Mouse (Mus musculus) heart, embryonic 10.5 days (tissue): ENCODE measurements around the gene Rad17. TPM values are rescaled to one million over a fixed set of nuclear protein-coding genes. Genes with fewer than 3 reads are reported as not detected.
A peak's percentile ranks its signal among the peaks of the same experiment; 100 is the strongest.

Experiments used
- DNase-seq: peaks from one replicate; pipeline ENCODE4 v3.0.0-alpha.2; 2017; ENCODE audit warnings: low spot score
- H3K27ac ChIP-seq: fragments of 300-500 bp; sonication (generic); 2 replicates; pipeline ENCODE4 v1.5.1; 2016; ENCODE audit warnings: mild to moderate bottlenecking
- H3K27me3 ChIP-seq: fragments of 300-500 bp; sonication (generic); 2 replicates; pipeline ENCODE4 v1.6.1; 2016; ENCODE audit warnings: mild to moderate bottlenecking; ENCODE audit not compliant: poor library complexity, insufficient read depth, severe bottlenecking
- H3K36me3 ChIP-seq: fragments of 300-500 bp; sonication (generic); 2 replicates; pipeline ENCODE4 v1.6.1; 2016; ENCODE audit warnings: mild to moderate bottlenecking, moderate library complexity
- H3K4me1 ChIP-seq: fragments of 300-500 bp; sonication (generic); 2 replicates; pipeline ENCODE4 v1.6.1; 2016; ENCODE audit warnings: mild to moderate bottlenecking
- H3K4me3 ChIP-seq: fragments of 300-500 bp; sonication (generic); 2 replicates; pipeline ENCODE4 v1.5.1; 2016; ENCODE audit warnings: mild to moderate bottlenecking, moderate library complexity
- H3K9me3 ChIP-seq: fragments of 300-500 bp; sonication (generic); 2 replicates; pipeline ENCODE4 v1.6.1; 2016; ENCODE audit warnings: mild to moderate bottlenecking, moderate library complexity
- WGBS: fragments of 180-500 bp; shearing (Covaris S2); methylation state at CpG from one replicate; pipeline ENCODE4 v1.1.7; 2016; 5-methylcytosine and 5-hydroxymethylcytosine counted together
- polyA plus RNA-seq: library from polyadenylated mRNA; unstranded; fragments of >200 nt; fragmentation: Nextera tagmentation; extraction: Ambion mirVana; gene quantifications from 2 replicates; pipeline ENCODE4 v1.2.1, GENCODE M21; 2016

Rad17 gene
- polyA plus RNA-seq, 1 experiment from 2014 or later: 25.6 TPM

GRCm38 (mm10) chr13:100603738-100604095 is 47.1 kb downstream of the Rad17 start:
- Histone ChIP-seq H3K9me3 (0 out of 2 replicates have a peak, but pooled peaks cover 2% of the 10 kb centered on the region), H3K4me3 (no peak overlapping the region), H3K27me3 (no peaks in the 10 kb centered on the region), H3K36me3 (0 out of 2 replicates have a peak, but pooled peaks cover 2% of the 10 kb centered on the region), H3K27ac (no peak overlapping the region), H3K4me1 (no peaks in the 10 kb centered on the region)
- WGBS: 86% methylated on average over 11 of the region's 11 CpGs
- DNase-seq: peak; percentile 71

GRCm38 (mm10) chr13:100603031-100603737 is 47.7 kb downstream of the Rad17 start:
- Histone ChIP-seq H3K36me3 (0 out of 2 replicates have a peak, but pooled peaks cover 2% of the 10 kb centered on the region), H3K4me1 (no peaks in the 10 kb centered on the region), H3K9me3 (0 out of 2 replicates have a peak, but pooled peaks cover 2% of the 10 kb centered on the region), H3K4me3 (no peak overlapping the region), H3K27me3 (no peaks in the 10 kb centered on the region), H3K27ac (no peak overlapping the region)
- peak; percentile 70 for DNase-seq
- 86% methylated on average over 10 of the region's 10 CpGs for WGBS

- Histone ChIP-seq H3K4me1 (no peaks in the 10 kb centered on the region), H3K27ac (no peak overlapping the region), H3K9me3 (no peaks in the 10 kb centered on the region), H3K27me3 (no peaks in the 10 kb centered on the region), H3K4me3 (no peak overlapping the region), H3K36me3 (no peaks in the 10 kb centered on the region)
- DNase-seq: peak; percentile 72
- WGBS: 78% methylated on average over 5 of the region's 5 CpGs
Observed at GRCm38 (mm10) chr13:100602239-100602902, 48.5 kb downstream of the Rad17 start.

- Histone ChIP-seq H3K27me3 (no peaks in the 10 kb centered on the region), H3K36me3 (no peaks in the 10 kb centered on the region), H3K27ac (no peak overlapping the region; the same call in 1 of the 2 replicates), H3K4me3 (peak overlapping the region; percentile 31; the same call in 1 of the 2 replicates), H3K4me1 (no peaks in the 10 kb centered on the region), H3K9me3 (no peaks in the 10 kb centered on the region)
- WGBS: 33% methylated on average over 8 of the region's 8 CpGs
- peak; percentile 72 for DNase-seq
Observed at GRCm38 (mm10) chr13:100601034-100601433, 49.8 kb downstream of the Rad17 start.

GRCm38 (mm10) chr13:100600317-100600716 is 50.5 kb downstream of the Rad17 start:
- WGBS: 64% methylated on average over 12 of the region's 12 CpGs
- H3K27me3 ChIP-seq: no peaks in the 10 kb centered on the region
- peak overlapping the region; percentile 31; the same call in 1 of the 2 replicates for H3K4me3 ChIP-seq
- H3K27ac ChIP-seq: no peak overlapping the region
- H3K36me3 ChIP-seq: no peaks in the 10 kb centered on the region
- peak; percentile 50 for DNase-seq
- no peaks in the 10 kb centered on the region for H3K4me1 ChIP-seq
- H3K9me3 ChIP-seq: no peaks in the 10 kb centered on the region

- no peak for DNase-seq
- H3K9me3 ChIP-seq: no peaks in the 10 kb centered on the region
- no peaks in the 10 kb centered on the region for H3K36me3 ChIP-seq
- H3K27ac ChIP-seq: no peak overlapping the region
- WGBS: 80% methylated on average over 9 of the region's 9 CpGs
- no peaks in the 10 kb centered on the region for H3K4me1 ChIP-seq
- H3K4me3 ChIP-seq: no peak overlapping the region
- H3K27me3 ChIP-seq: no peaks in the 10 kb centered on the region
Observed at GRCm38 (mm10) chr13:100597284-100597683, 53.6 kb downstream of the Rad17 start.

GRCm38 (mm10) chr13:100595552-100595885 is 55.3 kb downstream of the Rad17 start:
- no peak for DNase-seq
- H3K36me3 ChIP-seq: no peaks in the 10 kb centered on the region
- no peak overlapping the region for H3K4me3 ChIP-seq
- 83% methylated on average over 3 of the region's 3 CpGs for WGBS
- no peak overlapping the region for H3K27ac ChIP-seq
- H3K9me3 ChIP-seq: no peaks in the 10 kb centered on the region
- no peaks in the 10 kb centered on the region for H3K4me1 ChIP-seq
- no peaks in the 10 kb centered on the region for H3K27me3 ChIP-seq

GRCm38 (mm10) chr13:100594838-100595551 is 55.9 kb downstream of the Rad17 start:
- H3K36me3 ChIP-seq: no peaks in the 10 kb centered on the region
- H3K9me3 ChIP-seq: no peaks in the 10 kb centered on the region
- H3K4me3 ChIP-seq: no peak overlapping the region
- 74% methylated on average over 5 of the region's 5 CpGs for WGBS
- H3K4me1 ChIP-seq: no peaks in the 10 kb centered on the region
- no peaks in the 10 kb centered on the region for H3K27me3 ChIP-seq
- H3K27ac ChIP-seq: no peak overlapping the region
- peak; percentile 50 for DNase-seq

- H3K27me3 ChIP-seq: no peaks in the 10 kb centered on the region
- no peak overlapping the region for H3K4me3 ChIP-seq
- WGBS: 63% methylated on average over 12 of the region's 17 CpGs
- no peaks in the 10 kb centered on the region for H3K9me3 ChIP-seq
- no peaks in the 10 kb centered on the region for H3K4me1 ChIP-seq
- no peak for DNase-seq
- no peaks in the 10 kb centered on the region for H3K36me3 ChIP-seq
- no peak overlapping the region for H3K27ac ChIP-seq
Observed at GRCm38 (mm10) chr13:100594041-100594792, 56.6 kb downstream of the Rad17 start.

- Histone ChIP-seq H3K4me1 (no peaks in the 10 kb centered on the region), H3K27ac (no peak overlapping the region), H3K4me3 (no peak overlapping the region), H3K36me3 (no peaks in the 10 kb centered on the region), H3K9me3 (no peaks in the 10 kb centered on the region), H3K27me3 (no peaks in the 10 kb centered on the region)
- WGBS: 84% methylated on average over 12 of the region's 12 CpGs
- no peak for DNase-seq
Observed at GRCm38 (mm10) chr13:100588646-100589045, 62.2 kb downstream of the Rad17 start.

- no peak overlapping the region for H3K4me3 ChIP-seq
- no peak overlapping the region for H3K27ac ChIP-seq
- no peaks in the 10 kb centered on the region for H3K9me3 ChIP-seq
- H3K36me3 ChIP-seq: no peaks in the 10 kb centered on the region
- H3K4me1 ChIP-seq: peaks cover 9% of the 10 kb centered on the region
- WGBS: 44% methylated on average over 6 of the region's 6 CpGs
- DNase-seq: no peak
- H3K27me3 ChIP-seq: no peaks in the 10 kb centered on the region
Observed at GRCm38 (mm10) chr13:100582144-100582543, 68.7 kb downstream of the Rad17 start.

- no peak for DNase-seq
- Histone ChIP-seq H3K4me3 (no peak overlapping the region), H3K36me3 (no peaks in the 10 kb centered on the region), H3K27ac (no peak overlapping the region), H3K27me3 (no peaks in the 10 kb centered on the region), H3K9me3 (no peaks in the 10 kb centered on the region), H3K4me1 (peaks cover 9% of the 10 kb centered on the region)
- 30% methylated on average over 3 of the region's 3 CpGs for WGBS
Observed at GRCm38 (mm10) chr13:100581701-100582100, 69.2 kb downstream of the Rad17 start.
